Mouse (Mus musculus): Measurements from ENCODE around the gene Wdr91. TPM values are rescaled to one million over a fixed set of nuclear protein-coding genes. Genes with fewer than 3 reads are reported as not detected.
A peak's percentile ranks its signal among the peaks of the same experiment; 100 is the strongest.

Gene Wdr91
- polyA plus RNA-seq, 1 experiment = 12.9 TPM

- Histone ChIP-seq H3ac (ENCODE audit: control insufficient read depth, insufficient read length) (no peak overlapping the region), H3K4me3 (no peak overlapping the region)
- TF ChIP-seq CEBPB (IDR thresholded peaks at IDR 0.05; ENCODE audit: insufficient read depth, poor library complexity, severe bottlenecking) (no peak), MAX (IDR thresholded peaks at IDR 0.05; ENCODE audit: low read depth) (no peak), TCF3 (IDR thresholded peaks at IDR 0.05; ENCODE audit: insufficient read length, low read depth) (no peak), MYOD1 (IDR thresholded peaks at IDR 0.05; ENCODE audit: control insufficient read depth in 1 of 3, insufficient read length in 2 of 3, low read depth in 2 of 3) (no peak), E2F4 (IDR thresholded peaks at IDR 0.05; ENCODE audit: insufficient read depth) (no peak), TCF12 (IDR thresholded peaks at IDR 0.05; ENCODE audit: insufficient read depth, poor library complexity, severe bottlenecking) (no peak), SRF (IDR thresholded peaks at IDR 0.05; ENCODE audit: control insufficient read depth, insufficient read length, low read depth) (no peak)
Observed at GRCm38 (mm10) chr6:34914462-34914861, 3.8 kb upstream of the Wdr91 start.

GRCm38 (mm10) chr6:34913341-34914040 lies 2.8 kb upstream of the Wdr91 start:
- Histone ChIP-seq H3K4me3 (no peak overlapping the region), H3K79me2 (ENCODE audit: control insufficient read depth, insufficient read depth) (peaks cover 7% of the 10 kb centered on the region), H3ac (ENCODE audit: control insufficient read depth, insufficient read length) (no peak overlapping the region), H3K27me3 (ENCODE audit: control insufficient read depth, insufficient read depth, insufficient read length) (no peaks in the 10 kb centered on the region), H3K36me3 (ENCODE audit: control insufficient read depth, insufficient read depth) (no peaks in the 10 kb centered on the region), H3K4me2 (ENCODE audit: low read depth) (no peak overlapping the region)
- TF ChIP-seq TCF3 (IDR thresholded peaks at IDR 0.05; ENCODE audit: insufficient read length, low read depth) (no peak), POLR2A (IDR thresholded peaks at IDR 0.05; ENCODE audit: insufficient read length, low read depth) (no peak), POLR2AphosphoS2 (IDR thresholded peaks at IDR 0.05; ENCODE audit: insufficient read length, low read depth) (no peak), REST (IDR thresholded peaks at IDR 0.05; ENCODE audit: insufficient read depth, insufficient read length) (no peak), USF1 (IDR thresholded peaks at IDR 0.05; ENCODE audit: low read depth) (no peak), MYOG (IDR thresholded peaks at IDR 0.05; ENCODE audit: control insufficient read depth in 1 of 3, insufficient read depth in 1 of 3, insufficient read length in 2 of 3, low read depth in 2 of 3) (no peak), CEBPB (IDR thresholded peaks at IDR 0.05; ENCODE audit: insufficient read depth, poor library complexity, severe bottlenecking) (no peak), E2F4 (IDR thresholded peaks at IDR 0.05; ENCODE audit: insufficient read depth) (no peak), SRF (IDR thresholded peaks at IDR 0.05; ENCODE audit: control insufficient read depth, insufficient read length, low read depth) (no peak), MYOD1 (IDR thresholded peaks at IDR 0.05; ENCODE audit: control insufficient read depth in 1 of 3, insufficient read length in 2 of 3, low read depth in 2 of 3) (no peak), MAX (IDR thresholded peaks at IDR 0.05; ENCODE audit: low read depth) (no peak), TCF12 (IDR thresholded peaks at IDR 0.05; ENCODE audit: insufficient read depth, poor library complexity, severe bottlenecking) (no peak)

More at GRCm38 (mm10) chr6:34914462-34914861, 3.8 kb upstream of the Wdr91 start:
- Histone ChIP-seq H3K4me2 (ENCODE audit: low read depth) (no peak overlapping the region), H3K27me3 (ENCODE audit: control insufficient read depth, insufficient read depth, insufficient read length) (no peaks in the 10 kb centered on the region), H3K36me3 (ENCODE audit: control insufficient read depth, insufficient read depth) (no peaks in the 10 kb centered on the region), H3K79me2 (ENCODE audit: control insufficient read depth, insufficient read depth) (peaks cover 7% of the 10 kb centered on the region)

- peaks cover 7% of the 10 kb centered on the region for H3K79me2 ChIP-seq (ENCODE audit: control insufficient read depth, insufficient read depth)
Observed at GRCm38 (mm10) chr6:34909631-34910345, 888 bp downstream of the Wdr91 start.

GRCm38 (mm10) chr6:34907696-34908260 lies 2.9 kb downstream of the Wdr91 start:
- Histone ChIP-seq H3ac (ENCODE audit: control insufficient read depth, insufficient read length) (no peak overlapping the region), H3K4me3 (no peak overlapping the region), H3K36me3 (ENCODE audit: control insufficient read depth, insufficient read depth) (peaks cover 9% of the 10 kb centered on the region), H3K4me2 (ENCODE audit: low read depth) (no peak overlapping the region), H3K27me3 (ENCODE audit: control insufficient read depth, insufficient read depth, insufficient read length) (no peaks in the 10 kb centered on the region), H3K79me2 (ENCODE audit: control insufficient read depth, insufficient read depth) (peaks cover 7% of the 10 kb centered on the region)
- TF ChIP-seq SRF (IDR thresholded peaks at IDR 0.05; ENCODE audit: control insufficient read depth, insufficient read length, low read depth) (no peak), MYOG (IDR thresholded peaks at IDR 0.05; ENCODE audit: control insufficient read depth in 1 of 3, insufficient read depth in 1 of 3, insufficient read length in 2 of 3, low read depth in 2 of 3) (no peak), POLR2A (IDR thresholded peaks at IDR 0.05; ENCODE audit: insufficient read length, low read depth) (no peak), TCF12 (IDR thresholded peaks at IDR 0.05; ENCODE audit: insufficient read depth, poor library complexity, severe bottlenecking) (no peak), CEBPB (IDR thresholded peaks at IDR 0.05; ENCODE audit: insufficient read depth, poor library complexity, severe bottlenecking) (no peak), REST (IDR thresholded peaks at IDR 0.05; ENCODE audit: insufficient read depth, insufficient read length) (no peak), USF1 (IDR thresholded peaks at IDR 0.05; ENCODE audit: low read depth) (no peak), E2F4 (IDR thresholded peaks at IDR 0.05; ENCODE audit: insufficient read depth) (no peak), TCF3 (IDR thresholded peaks at IDR 0.05; ENCODE audit: insufficient read length, low read depth) (no peak), MYOD1 (IDR thresholded peaks at IDR 0.05; ENCODE audit: control insufficient read depth in 1 of 3, insufficient read length in 2 of 3, low read depth in 2 of 3) (no peak), MAX (IDR thresholded peaks at IDR 0.05; ENCODE audit: low read depth) (no peak), POLR2AphosphoS2 (IDR thresholded peaks at IDR 0.05; ENCODE audit: insufficient read length, low read depth) (no peak)

More at GRCm38 (mm10) chr6:34909631-34910345, 888 bp downstream of the Wdr91 start:
- no peaks in the 10 kb centered on the region for H3K27me3 ChIP-seq (ENCODE audit: control insufficient read depth, insufficient read depth, insufficient read length)
- peak overlapping the region; percentile 82 for H3K4me2 ChIP-seq (ENCODE audit: low read depth)
- H3K4me3 ChIP-seq = peak overlapping the region; percentile 61
- TF ChIP-seq TCF12 (IDR thresholded peaks at IDR 0.05; ENCODE audit: insufficient read depth, poor library complexity, severe bottlenecking) (no peak), MYOG (IDR thresholded peaks at IDR 0.05; ENCODE audit: control insufficient read depth in 1 of 3, insufficient read depth in 1 of 3, insufficient read length in 2 of 3, low read depth in 2 of 3) (no peak), TCF3 (IDR thresholded peaks at IDR 0.05; ENCODE audit: insufficient read length, low read depth) (no peak), REST (IDR thresholded peaks at IDR 0.05; ENCODE audit: insufficient read depth, insufficient read length) (no peak), POLR2AphosphoS2 (IDR thresholded peaks at IDR 0.05; ENCODE audit: insufficient read length, low read depth) (no peak), SRF (IDR thresholded peaks at IDR 0.05; ENCODE audit: control insufficient read depth, insufficient read length, low read depth) (no peak), E2F4 (IDR thresholded peaks at IDR 0.05; ENCODE audit: insufficient read depth) (no peak), MAX (IDR thresholded peaks at IDR 0.05; ENCODE audit: low read depth) (no peak), CEBPB (IDR thresholded peaks at IDR 0.05; ENCODE audit: insufficient read depth, poor library complexity, severe bottlenecking) (no peak), MYOD1 (IDR thresholded peaks at IDR 0.05; ENCODE audit: control insufficient read depth in 1 of 3, insufficient read length in 2 of 3, low read depth in 2 of 3) (no peak), USF1 (IDR thresholded peaks at IDR 0.05; ENCODE audit: low read depth) (no peak), POLR2A (IDR thresholded peaks at IDR 0.05; ENCODE audit: insufficient read length, low read depth) (no peak)
- peak overlapping the region; percentile 41 for H3ac ChIP-seq (ENCODE audit: control insufficient read depth, insufficient read length)
- peaks cover 3% of the 10 kb centered on the region for H3K36me3 ChIP-seq (ENCODE audit: control insufficient read depth, insufficient read depth)

Data from myocyte (in vitro differentiated cells).